Mouse (Mus musculus) heart, adult 9 months (tissue): ENCODE data around the gene Gm2916.
"Not testable (repeated sequence)": the region's sequence is repeated elsewhere in the genome, so short reads cannot be mapped to it uniquely, and the experiment has no call there.

ENCODE experiments used
- DNase-seq, 2 experiments: peaks; one replicate each; pipeline ENCODE4 v3.0.0; 2022; ENCODE audit warnings: low spot score in 2 of 2

The Gm2916 gene

GRCm38 (mm10) chr14:3883872-3884271, at the start of gene Gm2916:
Gene Gm2916, plus strand, starts transcription at chr14:3884172.
- not testable (repeated sequence) for DNase-seq

DNA sequence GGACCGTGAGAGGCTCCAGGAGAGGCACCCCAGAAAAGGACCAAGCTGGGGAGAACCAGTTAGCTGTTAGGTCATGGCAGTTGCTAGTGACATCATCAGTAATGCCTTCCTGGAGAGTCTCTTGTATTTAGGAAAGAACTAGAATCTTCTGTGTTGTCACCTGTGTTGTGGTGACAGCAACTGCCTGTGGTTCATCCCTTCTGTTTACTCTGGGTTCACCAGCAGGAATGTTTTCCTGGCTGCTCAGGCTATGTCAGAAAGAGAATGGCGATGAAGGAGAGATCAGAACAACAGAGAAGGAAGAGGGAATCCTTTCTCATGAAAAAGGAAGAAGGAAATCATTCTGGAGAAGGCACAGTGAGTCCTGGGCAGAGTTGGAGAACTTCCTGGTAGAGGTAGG, 38.0 kb upstream of the Gm2916 start, which contains the start of gene Gm3033:
Gene Gm3033, plus strand, starts transcription at position 301 of the 400 bp plus-strand sequence.
- not testable (repeated sequence) for DNase-seq

DNA sequence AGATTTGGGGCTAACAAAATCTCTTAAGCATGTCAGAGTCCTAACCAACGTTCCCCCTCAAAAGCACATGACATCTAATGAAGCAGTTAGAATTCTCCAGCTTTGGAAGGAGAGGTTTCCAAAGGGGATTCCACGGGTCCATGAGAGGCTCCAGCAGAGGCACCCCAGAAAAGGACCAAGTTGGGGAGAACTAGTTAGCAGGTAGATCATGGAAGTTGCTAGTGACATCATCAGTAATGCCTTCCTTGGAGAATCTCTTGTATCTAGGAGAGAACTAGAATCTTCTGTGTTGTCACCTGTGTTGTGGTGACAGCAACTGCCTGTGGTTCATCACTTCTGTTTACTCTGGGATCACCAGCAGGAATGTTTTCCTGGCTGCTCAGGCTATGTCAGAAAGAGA, 47.5 kb downstream of the Gm2916 start, which contains the start of gene Gm3029:
Gene Gm3029, plus strand, starts transcription at position 301 of the 400 bp plus-strand sequence.
- DNase-seq, result not testable (repeated sequence)

DNA sequence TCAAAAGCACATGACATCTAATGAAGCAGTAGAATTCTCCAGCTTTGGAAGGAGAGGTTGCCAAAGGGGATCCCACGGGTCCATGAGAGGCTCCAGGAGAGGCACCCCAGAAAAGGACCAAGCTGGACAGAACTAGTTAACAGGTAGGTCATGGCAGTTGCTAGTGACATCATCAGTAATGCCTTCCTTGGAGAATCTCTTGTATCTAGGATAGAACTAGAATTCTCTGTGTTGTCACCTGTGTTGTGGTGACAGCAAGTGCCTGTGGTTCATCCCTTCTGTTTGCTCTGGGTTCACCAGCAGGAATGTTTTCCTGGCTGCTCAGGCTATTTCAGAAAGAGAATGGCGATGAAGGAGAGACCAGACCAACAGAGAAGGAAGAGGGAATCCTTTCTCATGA, 79.3 kb downstream of the Gm2916 start, which contains the start of gene Gm3095:
Gene Gm3095, plus strand, starts transcription at position 301 of the 400 bp plus-strand sequence.
- DNase-seq, result not testable (repeated sequence)
